Mouse (Mus musculus): ENCODE results near the gene Ugt2a3. TPM values are rescaled to one million over a fixed set of nuclear protein-coding genes. Genes with fewer than 3 reads are reported as not detected.

Gene Ugt2a3
- polyA plus RNA-seq (2021; fragmentation: Nextera tagmentation) = not detected in 2 replicates
- long read RNA-seq, experiment 1 = 0 reads
- long read RNA-seq, experiment 2 = 0 reads

GRCm38 (mm10) chr5:87336961-87337697, at the start of gene Ugt2a3:
Gene Ugt2a3, minus strand, starts transcription at chr5:87337195.

Other genes with a start within 250 kb of the Ugt2a3 start
- gene Ugt2b36, start 244.6 kb downstream of the Ugt2a3 start, polyA plus RNA-seq (2021; fragmentation: Nextera tagmentation) = not detected in 2 replicates
- gene Ugt2b5, start 196.9 kb downstream of the Ugt2a3 start, polyA plus RNA-seq (2021; fragmentation: Nextera tagmentation) = not detected in 2 replicates
- gene Ugt2b37, start 82.4 kb downstream of the Ugt2a3 start, polyA plus RNA-seq (2021; fragmentation: Nextera tagmentation) = not detected in 2 replicates
- gene Ugt2b38, start 87.0 kb upstream of the Ugt2a3 start, polyA plus RNA-seq (2021; fragmentation: Nextera tagmentation) = not detected in 2 replicates
- not detected in 2 replicates for gene Ugt2a2, start 145.1 kb upstream of the Ugt2a3 start, polyA plus RNA-seq (2021; fragmentation: Nextera tagmentation)
- gene Gm43638, start 149.6 kb upstream of the Ugt2a3 start, polyA plus RNA-seq (2021; fragmentation: Nextera tagmentation) = not detected in 2 replicates
- gene Ugt2a1, start 153.7 kb upstream of the Ugt2a3 start, polyA plus RNA-seq (2021; fragmentation: Nextera tagmentation) = not detected in 2 replicates
- not detected in 2 replicates for gene Sult1b1, start 201.0 kb upstream of the Ugt2a3 start, polyA plus RNA-seq (2021; fragmentation: Nextera tagmentation)
- gene Sult1d1, start 231.8 kb upstream of the Ugt2a3 start, polyA plus RNA-seq (2021; fragmentation: Nextera tagmentation) = not detected in 2 replicates

Data from left cerebral cortex, adult 6 months (tissue).